Mouse (Mus musculus) layer of hippocampus, adult 9-10 months (tissue): Measurements from ENCODE around the gene Spn.
"Not testable (repeated sequence)": the region's sequence is repeated elsewhere in the genome, so short reads cannot be mapped to it uniquely, and the experiment has no call there.

Experiments
- DNase-seq: peaks from one replicate; pipeline ENCODE4 v3.0.0; 2022; ENCODE audit warnings: low spot score

Spn gene

GRCm38 (mm10) chr7:127105551-127105950 is 32.1 kb downstream of the Spn start:
- DNase-seq = no peak

- DNase-seq = peak; percentile 81
These were observed 32.9 kb downstream of the Spn start for GRCm38 (mm10) chr7:127104560-127105332.

- no peak for DNase-seq
These were observed 33.7 kb downstream of the Spn start for GRCm38 (mm10) chr7:127103960-127104359.

- no peak for DNase-seq
These were observed 35.5 kb downstream of the Spn start for GRCm38 (mm10) chr7:127102148-127102547.

GRCm38 (mm10) chr7:127101451-127102016 is 36.1 kb downstream of the Spn start:
- DNase-seq = no peak

GRCm38 (mm10) chr7:127099528-127099927 is 38.1 kb downstream of the Spn start:
- DNase-seq = no peak

GRCm38 (mm10) chr7:127098950-127099349 is 38.7 kb downstream of the Spn start:
- DNase-seq = no peak

GRCm38 (mm10) chr7:127098521-127098920 is 39.1 kb downstream of the Spn start:
- DNase-seq = no peak

- no peak for DNase-seq
These were observed 41.2 kb downstream of the Spn start for GRCm38 (mm10) chr7:127096456-127096855.

- no peak for DNase-seq
These were observed 43.7 kb downstream of the Spn start for GRCm38 (mm10) chr7:127093914-127094313.

- no peak for DNase-seq
These were observed 46.3 kb downstream of the Spn start, which contains the start of gene AI467606 for GRCm38 (mm10) chr7:127091114-127091896. TSS of gene AI467606 (plus strand) at chr7:127091359.

GRCm38 (mm10) chr7:127090154-127091113 is 47.2 kb downstream of the Spn start:
- no peak for DNase-seq

GRCm38 (mm10) chr7:127088901-127089845 is 48.5 kb downstream of the Spn start:
- DNase-seq = no peak

- no peak for DNase-seq
These were observed 49.5 kb downstream of the Spn start for GRCm38 (mm10) chr7:127088083-127088482.

- not testable (repeated sequence) for DNase-seq
These were observed 50.2 kb downstream of the Spn start, which contains the start of gene Zg16 for GRCm38 (mm10) chr7:127087278-127088010. TSS of gene Zg16 (minus strand) at chr7:127087328.

GRCm38 (mm10) chr7:127085751-127086150 is 51.9 kb downstream of the Spn start:
- DNase-seq = not testable (repeated sequence)

GRCm38 (mm10) chr7:127084794-127085193 is 52.8 kb downstream of the Spn start:
- no peak for DNase-seq

- DNase-seq = no peak
These were observed 53.9 kb downstream of the Spn start for GRCm38 (mm10) chr7:127083689-127084088.

GRCm38 (mm10) chr7:127082995-127083394 is 54.6 kb downstream of the Spn start:
- DNase-seq = no peak

- DNase-seq = no peak
These were observed 55.4 kb downstream of the Spn start for GRCm38 (mm10) chr7:127082271-127082670.
